Mouse (Mus musculus): ENCODE measurements around the gene Nt5c2.
"Not testable (repeated sequence)": the region's sequence is repeated elsewhere in the genome, so short reads cannot be mapped to it uniquely, and the experiment has no call there.

The Nt5c2 gene

GRCm38 (mm10) chr19:47017831-47018230, 2.9 kb upstream of the Nt5c2 start:
- DNase-seq (ENCODE audit: low spot score in 2 of 2) = no peak

GRCm38 (mm10) chr19:47016487-47016886, 1.5 kb upstream of the Nt5c2 start:
- no peak for DNase-seq (ENCODE audit: low spot score in 2 of 2)

- no peak for DNase-seq (ENCODE audit: low spot score in 2 of 2)
These were observed 1.0 kb upstream of the Nt5c2 start for GRCm38 (mm10) chr19:47015965-47016364.

GRCm38 (mm10) chr19:47015396-47015795, 443 bp upstream of the Nt5c2 start:
- no peak for DNase-seq (ENCODE audit: low spot score in 2 of 2)

DNA sequence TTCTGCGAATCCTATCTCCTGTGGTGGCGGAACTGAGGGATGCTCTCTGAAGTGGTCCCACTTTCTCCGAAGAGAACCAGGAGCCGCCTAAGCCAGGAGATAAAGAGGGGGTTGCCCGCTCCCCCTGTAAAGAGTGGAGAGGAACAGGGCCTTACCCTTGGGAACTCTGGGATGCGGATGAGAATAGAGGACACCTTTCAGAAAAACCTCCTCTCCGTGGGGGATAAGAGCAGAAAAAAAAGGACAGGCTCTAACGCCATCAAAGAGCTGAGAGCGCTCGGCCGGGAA, 850 bp downstream of the Nt5c2 start:
- no peak for DNase-seq (ENCODE audit: low spot score in 2 of 2)

- DNase-seq (ENCODE audit: low spot score in 2 of 2) = no peak
These were observed 1.4 kb downstream of the Nt5c2 start for GRCm38 (mm10) chr19:47013340-47014158.

GRCm38 (mm10) chr19:47012521-47013130, 2.3 kb downstream of the Nt5c2 start:
- DNase-seq (ENCODE audit: low spot score in 2 of 2) = no peak

- DNase-seq (ENCODE audit: low spot score in 2 of 2) = no peak
These were observed 5.0 kb downstream of the Nt5c2 start for GRCm38 (mm10) chr19:47009943-47010342.

GRCm38 (mm10) chr19:47009420-47009819, 5.5 kb downstream of the Nt5c2 start:
- DNase-seq (ENCODE audit: low spot score in 2 of 2) = no peak

DNA sequence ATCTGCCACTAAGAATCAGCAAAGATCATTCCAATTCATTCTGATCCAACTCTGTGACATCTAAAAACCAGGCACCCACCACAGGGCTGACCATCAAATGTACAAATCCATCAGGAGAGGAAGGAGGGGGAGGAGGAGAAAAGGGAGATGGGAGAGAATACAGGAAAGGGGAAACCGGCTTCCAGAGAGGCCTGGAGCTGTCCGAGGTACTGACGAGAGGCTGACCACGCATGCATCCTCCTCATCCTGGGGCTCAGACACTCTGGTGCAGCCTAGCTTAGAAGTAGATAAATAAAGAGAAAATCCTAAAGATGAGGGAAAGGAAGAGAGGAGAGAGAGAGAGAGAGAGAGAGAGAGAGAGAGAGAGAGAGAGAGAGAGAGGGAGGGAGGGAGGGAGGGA, 8.6 kb downstream of the Nt5c2 start:
- DNase-seq (ENCODE audit: low spot score in 2 of 2) = no peak

DNA sequence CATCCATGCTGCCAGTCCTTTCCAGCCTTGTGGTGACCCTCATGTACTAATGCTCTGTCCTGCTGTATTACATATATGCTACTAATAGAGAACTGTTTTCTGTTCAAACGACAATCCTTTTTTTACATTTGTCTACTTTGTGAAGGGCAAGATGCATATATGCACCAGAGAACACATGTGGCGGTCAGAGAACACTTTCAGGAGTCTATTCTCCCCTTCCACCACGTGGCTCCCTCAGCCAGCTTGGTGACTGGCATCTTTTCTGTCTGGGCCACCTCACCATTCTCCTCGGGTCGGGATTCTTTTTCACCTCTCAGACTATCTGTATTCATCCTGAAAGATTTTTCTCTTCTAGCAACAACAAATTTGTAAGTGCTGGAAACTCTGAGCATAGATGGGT, 9.1 kb downstream of the Nt5c2 start:
- DNase-seq (ENCODE audit: low spot score in 2 of 2) = no peak

- no peak for DNase-seq (ENCODE audit: low spot score in 2 of 2)
These were observed 11.0 kb downstream of the Nt5c2 start for GRCm38 (mm10) chr19:47003742-47004511.

GRCm38 (mm10) chr19:47000357-47000756, 14.6 kb downstream of the Nt5c2 start:
- DNase-seq (ENCODE audit: low spot score in 2 of 2) = not testable (repeated sequence)

GRCm38 (mm10) chr19:46999753-47000152, 15.2 kb downstream of the Nt5c2 start:
- no peak for DNase-seq (ENCODE audit: low spot score in 2 of 2)

DNA sequence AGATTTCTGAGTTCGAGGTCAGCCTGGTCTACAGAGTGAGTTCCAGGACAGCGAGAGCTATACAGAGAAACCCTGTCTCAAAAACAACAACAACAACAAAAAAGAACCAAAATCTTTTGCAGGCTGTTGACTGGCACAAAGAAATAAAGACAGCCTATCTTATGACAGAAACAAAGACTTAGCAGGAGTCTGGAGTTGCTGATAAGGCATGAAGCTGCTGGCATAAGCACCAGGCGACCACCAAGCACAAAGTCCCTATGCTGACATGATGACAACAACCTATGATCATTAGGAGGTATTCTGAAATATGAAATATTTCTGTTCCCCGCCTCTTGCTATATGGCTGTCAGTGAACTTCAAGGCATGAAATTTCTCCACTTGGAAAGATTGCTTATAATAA, 16.0 kb downstream of the Nt5c2 start:
- no peak for DNase-seq (ENCODE audit: low spot score in 2 of 2)

GRCm38 (mm10) chr19:46998168-46998870, 16.6 kb downstream of the Nt5c2 start:
- DNase-seq (ENCODE audit: low spot score in 2 of 2) = peak in 1 of 2 experiments; percentile 44

DNA sequence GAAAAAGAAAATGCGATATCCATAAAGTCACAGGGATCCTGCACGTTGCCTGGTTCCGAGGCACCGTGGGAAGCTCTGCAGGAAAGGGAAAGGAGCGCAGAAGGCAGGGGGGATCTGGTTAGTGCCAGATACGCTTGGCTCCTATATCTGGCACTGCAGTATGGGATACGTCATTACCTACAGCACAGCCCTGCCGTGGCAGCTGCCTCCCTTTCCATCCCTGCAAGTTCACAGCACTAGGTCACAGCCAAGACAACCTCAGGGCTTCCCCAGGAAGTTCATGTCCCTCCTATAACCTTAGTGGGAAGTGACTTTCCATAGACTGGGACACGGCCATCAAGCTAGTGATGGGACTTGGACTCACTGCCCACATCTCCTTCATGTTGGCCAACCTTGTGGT, 18.9 kb downstream of the Nt5c2 start:
- DNase-seq (ENCODE audit: low spot score in 2 of 2) = no peak

GRCm38 (mm10) chr19:46992329-46992728, 22.6 kb downstream of the Nt5c2 start:
- not testable (repeated sequence) for DNase-seq (ENCODE audit: low spot score in 2 of 2)

DNA sequence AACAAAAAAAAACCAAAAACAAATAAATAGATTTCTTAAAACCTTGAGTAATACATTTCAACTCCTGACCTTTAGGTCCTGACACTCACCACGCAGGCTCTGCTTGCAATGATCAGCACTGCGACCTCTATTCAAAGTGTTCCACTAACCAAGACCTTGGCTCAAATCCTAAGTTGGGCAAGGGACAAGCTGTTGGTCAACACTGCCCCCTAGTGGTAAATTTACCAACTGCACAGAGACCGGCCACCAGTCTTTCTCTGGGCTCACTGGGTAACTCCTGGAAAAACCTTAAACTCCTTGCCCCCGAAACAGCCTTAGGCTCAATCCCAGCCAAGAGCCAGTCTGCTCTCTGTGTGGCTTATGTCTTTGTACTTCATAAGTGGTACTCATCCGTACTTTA, 23.8 kb downstream of the Nt5c2 start:
- DNase-seq (ENCODE audit: low spot score in 2 of 2) = peak; percentile 84 to 90

- DNase-seq (ENCODE audit: low spot score in 2 of 2) = not testable (repeated sequence)
These were observed 24.3 kb downstream of the Nt5c2 start for GRCm38 (mm10) chr19:46990625-46991024.

DNA sequence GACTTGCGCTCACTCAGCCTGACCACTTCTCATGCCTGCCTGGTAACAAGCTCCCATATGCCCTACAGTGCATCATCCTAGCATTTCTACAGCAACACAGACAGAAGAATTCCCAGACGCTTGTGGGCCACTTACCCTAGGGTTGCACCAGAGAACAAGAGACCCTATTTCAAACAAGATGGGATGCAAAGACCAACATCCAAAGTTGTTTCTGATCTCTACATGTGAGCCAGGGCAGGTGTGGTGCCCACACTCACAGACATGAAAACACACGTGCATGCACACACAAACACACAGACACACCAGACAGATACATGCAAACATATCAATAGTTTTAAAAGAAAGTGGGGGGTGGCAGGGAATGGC, 24.8 kb downstream of the Nt5c2 start:
- DNase-seq (ENCODE audit: low spot score in 2 of 2) = no peak

GRCm38 (mm10) chr19:46989479-46990152, 25.3 kb downstream of the Nt5c2 start:
- no peak for DNase-seq (ENCODE audit: low spot score in 2 of 2)

Measured in right cerebral cortex, adult 2 months (tissue).